Mouse (Mus musculus) intestine, embryonic 14.5 days (tissue): Measurements from ENCODE around the gene Atp6ap1l. TPM values are rescaled to one million over a fixed set of nuclear protein-coding genes. Genes with fewer than 3 reads are reported as not detected.

ENCODE experiments used
- ATAC-seq: fragments of 200-750 bp; cut with Nextera tagmentation; replicated peaks from 2 replicates; pipeline ENCODE4 v1.8.0; 2017; ENCODE audit warnings: low read depth, moderate number of reproducible peaks, moderate TSS enrichment, moderate library complexity; ENCODE audit not compliant: low FRiP score, low TSS enrichment
- DNase-seq: peaks from one replicate; pipeline ENCODE4 v3.0.0-alpha.2; 2018; ENCODE audit warnings: low spot score
- H3K27ac ChIP-seq: fragments of 300-500 bp; sonication (generic); 2 replicates; pipeline ENCODE4 v1.5.1; 2014; ENCODE audit warnings: low read depth, mild to moderate bottlenecking, control low read depth
- H3K27me3 ChIP-seq: fragments of 300-500 bp; sonication (generic); replicated peaks from 2 replicates; pipeline ENCODE4 v1.6.1; 2014; ENCODE audit warnings: low read length, control low read depth; ENCODE audit not compliant: control insufficient read depth, insufficient read depth
- H3K36me3 ChIP-seq: fragments of 300-500 bp; sonication (generic); 2 replicates; pipeline ENCODE4 v1.6.1; 2014; ENCODE audit warnings: low read length, control low read depth; ENCODE audit not compliant: control insufficient read depth, insufficient read depth
- H3K4me1 ChIP-seq: fragments of 300-500 bp; sonication (generic); replicated peaks from 2 replicates; pipeline ENCODE4 v1.6.1; 2014; ENCODE audit warnings: low read length, control low read depth, mixed read lengths; ENCODE audit not compliant: control insufficient read depth, insufficient read depth
- H3K4me2 ChIP-seq: fragments of 300-500 bp; sonication (generic); 2 replicates; pipeline ENCODE4 v1.6.1; 2014; ENCODE audit warnings: low read length
- H3K4me3 ChIP-seq: fragments of 300-500 bp; sonication (generic); 2 replicates; pipeline ENCODE4 v1.5.1; 2014; ENCODE audit warnings: low read depth, low read length, control low read depth, mixed read lengths
- H3K9ac ChIP-seq: fragments of 300-500 bp; sonication (generic); 2 replicates; pipeline ENCODE4 v1.6.1; 2014; ENCODE audit warnings: mild to moderate bottlenecking, low read length
- H3K9me3 ChIP-seq: fragments of 300-500 bp; sonication (generic); 2 replicates; pipeline ENCODE4 v1.6.1; 2016; ENCODE audit warnings: low read length, control low read depth; ENCODE audit not compliant: control insufficient read depth
- WGBS: fragments of 180-500 bp; shearing (Covaris S2); extraction: QIAGEN DNeasy Blood & Tissue Kit; methylation state at CpG from one replicate; pipeline ENCODE4 v1.1.7; 2014; 5-methylcytosine and 5-hydroxymethylcytosine counted together
- polyA plus RNA-seq: library from polyadenylated mRNA; unstranded; fragments of >200 nt; fragmentation: Nextera tagmentation; extraction: Ambion mirVana; gene quantifications from 2 replicates; pipeline ENCODE4 v1.2.1, GENCODE M21; 2014

Gene Atp6ap1l
- polyA plus RNA-seq, 1 experiment from 2014 or later = not detected

DNA sequence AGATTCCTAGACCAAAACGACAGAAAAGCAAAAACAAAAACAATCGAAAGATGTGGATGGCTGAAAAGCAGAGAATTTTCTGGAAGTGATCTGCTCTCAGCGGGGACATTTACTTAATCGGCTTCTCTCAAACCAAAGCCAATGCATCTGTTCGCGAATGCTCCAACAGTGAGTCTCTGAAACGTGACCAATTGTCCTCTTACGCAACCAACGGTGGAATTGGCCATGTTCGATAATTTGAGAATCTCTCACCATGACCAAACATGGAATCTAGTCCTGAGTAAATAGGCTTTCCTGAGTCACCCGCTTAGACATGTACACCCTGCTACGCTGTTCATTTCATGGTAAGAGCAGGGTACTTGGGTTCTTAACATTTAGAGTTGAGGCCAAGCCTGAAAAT, 8.3 kb downstream of the Atp6ap1l start:
- ATAC-seq = no peak
- Histone ChIP-seq H3K9me3 (no peaks in the 10 kb centered on the region), H3K27ac (no peak overlapping the region), H3K4me1 (no peaks in the 10 kb centered on the region), H3K36me3 (no peaks in the 10 kb centered on the region), H3K4me3 (no peak overlapping the region), H3K9ac (no peak overlapping the region), H3K4me2 (no peak overlapping the region), H3K27me3 (no peaks in the 10 kb centered on the region)
- DNase-seq = no peak
- 93% methylated on average over 12 of the region's 12 CpGs for WGBS

DNA sequence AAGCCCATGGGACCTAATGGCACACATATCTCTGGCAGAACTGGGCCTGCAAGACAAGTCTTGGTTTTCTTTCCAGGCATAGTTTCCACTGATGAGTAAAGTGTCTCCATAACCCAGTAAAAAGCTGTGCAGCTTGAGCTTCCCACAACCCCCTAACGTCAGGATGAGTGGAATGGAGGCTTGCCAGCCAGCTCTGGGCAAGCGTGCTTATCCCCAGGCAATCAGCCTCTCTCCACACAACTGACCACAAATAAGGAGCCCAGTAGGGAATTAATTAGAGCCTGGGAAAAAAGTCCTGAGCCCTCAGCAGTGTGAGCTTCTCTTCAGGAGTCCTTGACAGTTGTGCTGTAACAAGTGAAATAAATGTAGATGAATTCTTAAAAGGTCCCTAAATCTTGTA, 9.1 kb downstream of the Atp6ap1l start:
- WGBS = 63% methylated on average over 2 of the region's 2 CpGs
- no peak for DNase-seq
- H3K27me3 ChIP-seq = no peaks in the 10 kb centered on the region

DNA sequence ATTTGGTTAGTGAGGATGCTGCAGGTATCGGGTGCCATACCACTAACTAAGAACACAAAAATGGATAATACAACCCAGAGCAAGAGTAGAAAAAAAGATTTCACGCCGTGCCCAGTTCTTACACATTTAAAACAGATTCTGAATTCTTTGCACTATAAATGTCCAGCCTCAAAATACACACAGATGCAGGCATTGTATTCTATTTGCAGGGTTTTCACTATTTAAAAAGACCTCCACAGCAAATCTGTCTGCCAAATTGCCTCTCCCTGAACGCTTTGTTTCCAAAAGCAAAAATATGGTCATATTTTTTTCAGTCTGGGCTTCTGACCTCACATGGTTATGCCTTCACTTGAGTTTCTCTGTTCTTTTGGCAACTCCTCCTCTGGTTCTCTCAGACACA, 10.3 kb downstream of the Atp6ap1l start:
- no peak for ATAC-seq

More for the DNA sequence above, 9.1 kb downstream of the Atp6ap1l start:
- no peak overlapping the region for H3K27ac ChIP-seq
- no peak overlapping the region for H3K9ac ChIP-seq
- ATAC-seq = no peak
- H3K9me3 ChIP-seq = no peaks in the 10 kb centered on the region
- H3K4me3 ChIP-seq = no peak overlapping the region
- H3K4me1 ChIP-seq = no peaks in the 10 kb centered on the region
- H3K4me2 ChIP-seq = no peak overlapping the region
- no peaks in the 10 kb centered on the region for H3K36me3 ChIP-seq

DNA sequence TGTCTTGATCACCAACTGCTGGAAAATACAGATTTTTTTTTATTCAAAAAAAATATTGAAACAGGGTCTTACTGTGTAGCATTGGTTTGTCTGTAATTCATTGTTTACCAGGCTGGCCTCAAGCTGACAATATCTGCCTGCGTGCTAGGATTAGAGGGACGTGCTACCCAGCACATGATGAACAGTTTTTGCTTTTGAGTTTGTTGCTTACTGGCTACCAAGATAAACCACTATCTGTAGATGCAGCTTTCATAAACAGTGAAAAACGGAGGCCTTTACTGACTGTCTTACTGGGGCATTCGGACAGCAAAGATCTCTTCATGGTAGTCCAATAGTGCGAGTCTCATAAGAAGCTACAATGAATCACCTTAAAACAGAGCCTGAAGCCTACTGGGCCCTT, 15.0 kb downstream of the Atp6ap1l start:
- Histone ChIP-seq H3K4me1 (peaks cover 8% of the 10 kb centered on the region), H3K4me2 (no peak overlapping the region), H3K9me3 (no peaks in the 10 kb centered on the region), H3K27ac (no peak overlapping the region), H3K36me3 (no peaks in the 10 kb centered on the region), H3K4me3 (no peak overlapping the region), H3K9ac (no peak overlapping the region), H3K27me3 (no peaks in the 10 kb centered on the region)
- ATAC-seq = no peak
- 82% methylated on average over 5 of the region's 5 CpGs for WGBS
- DNase-seq = no peak

More for the DNA sequence above, 10.3 kb downstream of the Atp6ap1l start:
- Histone ChIP-seq H3K4me2 (no peak overlapping the region), H3K9ac (no peak overlapping the region), H3K4me3 (no peak overlapping the region), H3K27me3 (no peaks in the 10 kb centered on the region), H3K9me3 (no peaks in the 10 kb centered on the region), H3K27ac (no peak overlapping the region), H3K36me3 (no peaks in the 10 kb centered on the region), H3K4me1 (no peaks in the 10 kb centered on the region)
- DNase-seq = no peak
- WGBS = 89% methylated on average over 4 of the region's 4 CpGs

GRCm38 (mm10) chr13:90886568-90886983, 18.6 kb downstream of the Atp6ap1l start:
- Histone ChIP-seq H3K36me3 (no peaks in the 10 kb centered on the region), H3K9ac (no peak overlapping the region), H3K4me1 (peaks cover 8% of the 10 kb centered on the region), H3K4me2 (peak overlapping the region; percentile 67), H3K9me3 (no peaks in the 10 kb centered on the region), H3K27ac (no peak overlapping the region), H3K4me3 (peak overlapping the region; percentile 35), H3K27me3 (no peaks in the 10 kb centered on the region)
- DNase-seq = peak; percentile 85
- under 1% methylated on average over 18 of the region's 18 CpGs for WGBS
- peak; percentile 61 for ATAC-seq

GRCm38 (mm10) chr13:90885856-90886532, 19.2 kb downstream of the Atp6ap1l start:
- H3K27ac ChIP-seq = no peak overlapping the region
- WGBS = 35% methylated on average over 13 of the region's 13 CpGs
- H3K4me1 ChIP-seq = peaks cover 8% of the 10 kb centered on the region
- H3K36me3 ChIP-seq = no peaks in the 10 kb centered on the region
- ATAC-seq = peak; percentile 40; the same call in 1 of the 2 replicates
- DNase-seq = no peak
- H3K9ac ChIP-seq = no peak overlapping the region
- no peaks in the 10 kb centered on the region for H3K27me3 ChIP-seq
- peak overlapping the region; percentile 67 for H3K4me2 ChIP-seq
- peak overlapping the region; percentile 35 for H3K4me3 ChIP-seq
- no peaks in the 10 kb centered on the region for H3K9me3 ChIP-seq

DNA sequence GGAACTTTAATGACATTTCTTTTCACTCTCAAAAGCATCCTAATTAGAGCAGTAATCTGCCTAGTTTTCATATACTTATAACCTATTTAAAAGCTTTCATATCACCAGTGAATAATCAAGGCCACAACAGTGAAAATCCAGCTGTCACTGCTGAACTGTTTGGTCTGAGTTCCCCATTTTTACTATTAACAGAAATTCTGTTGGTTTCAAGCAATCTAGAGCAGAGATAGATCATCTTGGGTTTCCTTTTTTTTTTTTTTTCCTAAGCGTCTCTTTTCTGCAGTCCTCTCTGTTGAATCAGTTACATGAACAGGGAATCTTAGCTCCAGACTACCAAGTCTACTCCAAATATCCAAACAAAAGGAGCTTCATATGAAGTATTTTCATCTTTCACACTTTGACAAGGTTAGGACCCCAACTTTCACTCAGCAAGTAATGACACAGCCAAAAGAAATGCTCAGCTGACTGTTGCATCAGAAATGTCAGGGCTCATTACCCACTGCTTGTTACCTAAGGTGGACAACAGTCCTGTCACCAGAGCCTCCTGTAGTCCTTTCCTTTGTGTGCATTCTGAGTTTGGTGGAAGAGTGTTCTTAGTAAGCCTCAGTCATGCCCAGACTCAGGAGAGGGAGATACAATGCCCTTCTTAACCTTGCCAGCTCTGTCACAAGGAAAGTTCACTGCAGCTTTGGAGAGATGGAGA, 23.3 kb downstream of the Atp6ap1l start:
- Histone ChIP-seq H3K9me3 (no peaks in the 10 kb centered on the region), H3K27me3 (no peaks in the 10 kb centered on the region), H3K4me2 (no peak overlapping the region), H3K4me1 (peaks cover 8% of the 10 kb centered on the region), H3K27ac (no peak overlapping the region), H3K9ac (no peak overlapping the region), H3K4me3 (no peak overlapping the region), H3K36me3 (no peaks in the 10 kb centered on the region)
- 66% methylated on average over 1 of the region's 1 CpGs for WGBS
- no peak for ATAC-seq
- no peak for DNase-seq

DNA sequence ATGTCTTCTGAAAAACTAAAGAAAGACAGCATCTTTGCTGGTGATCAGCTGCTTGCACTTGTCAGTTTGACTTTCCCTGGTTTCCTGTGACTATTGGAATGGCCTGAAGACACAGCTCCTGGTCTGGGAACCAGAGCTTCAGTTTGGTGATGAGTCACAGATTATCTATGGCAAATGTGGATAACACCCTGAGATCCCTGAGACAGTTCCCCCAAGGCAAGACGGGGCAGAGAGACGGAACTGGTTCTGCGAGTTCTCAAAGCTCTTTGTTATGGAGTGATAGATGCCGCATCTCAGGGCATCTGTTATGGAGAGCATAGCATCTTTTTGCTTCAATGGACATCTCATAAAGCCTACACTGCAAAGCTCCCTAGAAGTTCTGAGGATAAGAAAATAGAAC, 33.6 kb downstream of the Atp6ap1l start:
- H3K4me1 ChIP-seq = no peaks in the 10 kb centered on the region
- no peak for ATAC-seq
- no peak for DNase-seq
- H3K9me3 ChIP-seq = no peaks in the 10 kb centered on the region
- no peak overlapping the region for H3K9ac ChIP-seq
- 37% methylated on average over 4 of the region's 4 CpGs for WGBS
- H3K4me3 ChIP-seq = no peak overlapping the region
- H3K27me3 ChIP-seq = no peaks in the 10 kb centered on the region
- no peak overlapping the region for H3K27ac ChIP-seq
- no peak overlapping the region for H3K4me2 ChIP-seq
- H3K36me3 ChIP-seq = no peaks in the 10 kb centered on the region

GRCm38 (mm10) chr13:90869157-90869556, 36.0 kb downstream of the Atp6ap1l start:
- ATAC-seq (no peak), DNase-seq (no peak)
- Histone ChIP-seq H3K9ac (no peak overlapping the region), H3K36me3 (no peaks in the 10 kb centered on the region), H3K4me3 (no peak overlapping the region), H3K9me3 (no peaks in the 10 kb centered on the region), H3K4me2 (no peak overlapping the region), H3K27ac (no peak overlapping the region), H3K4me1 (no peaks in the 10 kb centered on the region), H3K27me3 (no peaks in the 10 kb centered on the region)
- WGBS = 48% methylated on average over 4 of the region's 4 CpGs
